Mouse (Mus musculus): Measurements from ENCODE around the gene Neb. TPM values are rescaled to one million over a fixed set of nuclear protein-coding genes. Genes with fewer than 3 reads are reported as not detected.

The Neb gene
- polyA plus RNA-seq, 1 experiment from 2014 or later, result 5.8 TPM

DNA sequence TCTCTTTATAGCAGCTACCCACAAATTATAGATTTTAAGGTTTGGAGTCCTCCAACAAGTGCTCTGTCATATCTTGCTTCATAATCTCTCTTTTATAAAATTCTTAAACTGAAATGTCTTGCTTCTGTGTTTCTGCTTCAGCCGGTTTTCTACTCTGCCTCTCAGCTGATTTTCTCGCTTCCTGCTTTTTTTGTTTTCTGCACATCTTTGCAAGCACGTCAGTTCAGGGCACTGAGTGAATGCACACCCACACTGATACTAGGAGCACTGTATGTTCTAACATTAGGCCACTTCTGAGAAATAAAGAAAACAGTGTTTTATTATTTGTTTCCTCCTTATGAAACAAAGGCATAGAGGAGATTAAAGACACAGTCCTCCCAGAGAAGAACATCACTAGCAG lies 73.7 kb downstream of the Neb start:
- Histone ChIP-seq H3K4me1 (replicated peaks; ENCODE audit: control insufficient read depth, insufficient read depth, low read length) (no peaks in the 10 kb centered on the region), H3K27me3 (ENCODE audit: control insufficient read depth, insufficient read depth, low read depth, low read length) (no peaks in the 10 kb centered on the region), H3K9ac (ENCODE audit: low read length) (no peak overlapping the region), H3K4me2 (ENCODE audit: low read depth, low read length) (no peak overlapping the region), H3K9me3 (ENCODE audit: control insufficient read depth, low read length) (no peaks in the 10 kb centered on the region), H3K27ac (ENCODE audit: low read length) (no peak overlapping the region), H3K4me3 (ENCODE audit: low read length) (no peak overlapping the region), H3K36me3 (ENCODE audit: control insufficient read depth, insufficient read depth, low read length) (no peaks in the 10 kb centered on the region)
- no peak for ATAC-seq (ENCODE audit: low read depth)
- 77% methylated on average over 3 of the region's 3 CpGs for WGBS

DNA sequence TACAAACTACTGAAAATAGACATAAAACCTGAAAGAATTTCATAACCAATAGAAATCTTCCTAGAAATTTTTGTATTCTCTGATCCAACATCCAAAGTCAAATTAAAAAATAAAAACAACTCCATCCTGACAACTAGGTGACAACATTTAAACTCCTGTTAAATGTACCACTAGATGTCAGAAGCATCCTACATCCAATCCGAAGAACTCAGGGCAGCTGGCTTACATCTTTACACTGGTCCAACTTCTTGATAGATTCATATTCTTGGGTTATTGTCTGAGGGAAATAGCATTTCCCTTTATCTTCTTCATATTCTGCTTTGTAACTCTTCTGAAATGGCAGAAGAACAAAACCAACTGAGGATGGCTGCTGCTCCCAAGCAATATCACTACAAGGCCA lies 74.9 kb downstream of the Neb start:
- no peaks in the 10 kb centered on the region for H3K27me3 ChIP-seq (ENCODE audit: control insufficient read depth, insufficient read depth, low read depth, low read length)
- H3K4me1 ChIP-seq (replicated peaks; ENCODE audit: control insufficient read depth, insufficient read depth, low read length), result no peaks in the 10 kb centered on the region
- H3K9ac ChIP-seq (ENCODE audit: low read length), result no peak overlapping the region
- H3K4me2 ChIP-seq (ENCODE audit: low read depth, low read length), result no peak overlapping the region
- H3K36me3 ChIP-seq (ENCODE audit: control insufficient read depth, insufficient read depth, low read length), result no peaks in the 10 kb centered on the region
- 73% methylated on average over 1 of the region's 1 CpGs for WGBS
- no peaks in the 10 kb centered on the region for H3K9me3 ChIP-seq (ENCODE audit: control insufficient read depth, low read length)
- ATAC-seq (ENCODE audit: low read depth), result no peak
- H3K27ac ChIP-seq (ENCODE audit: low read length), result no peak overlapping the region
- no peak overlapping the region for H3K4me3 ChIP-seq (ENCODE audit: low read length)

DNA sequence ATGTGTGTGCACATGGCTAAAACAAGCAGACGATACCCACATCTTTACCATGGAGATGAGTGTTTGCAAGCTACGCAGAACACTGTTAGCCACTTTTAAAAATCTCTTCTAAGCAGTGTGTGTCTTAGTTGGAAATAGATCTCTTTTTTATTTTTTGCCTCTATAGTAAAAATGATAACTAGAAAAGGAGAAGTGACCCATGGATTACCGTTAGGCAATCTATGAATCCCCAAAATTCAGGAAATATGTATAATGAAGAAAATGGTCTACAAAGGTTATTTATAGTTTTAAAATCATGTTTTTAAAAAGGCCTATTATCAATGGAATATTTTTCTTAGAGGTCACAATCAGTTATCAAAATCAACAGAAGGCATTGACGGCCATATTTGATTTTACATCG lies 80.3 kb downstream of the Neb start:
- Histone ChIP-seq H3K4me2 (ENCODE audit: low read depth, low read length) (no peak overlapping the region), H3K4me3 (ENCODE audit: low read length) (no peak overlapping the region), H3K4me1 (replicated peaks; ENCODE audit: control insufficient read depth, insufficient read depth, low read length) (no peaks in the 10 kb centered on the region), H3K9ac (ENCODE audit: low read length) (no peak overlapping the region), H3K9me3 (ENCODE audit: control insufficient read depth, low read length) (no peaks in the 10 kb centered on the region), H3K36me3 (ENCODE audit: control insufficient read depth, insufficient read depth, low read length) (no peaks in the 10 kb centered on the region), H3K27me3 (ENCODE audit: control insufficient read depth, insufficient read depth, low read depth, low read length) (no peaks in the 10 kb centered on the region), H3K27ac (ENCODE audit: low read length) (no peak overlapping the region)
- ATAC-seq (ENCODE audit: low read depth), result no peak
- 92% methylated on average over 5 of the region's 5 CpGs for WGBS

DNA sequence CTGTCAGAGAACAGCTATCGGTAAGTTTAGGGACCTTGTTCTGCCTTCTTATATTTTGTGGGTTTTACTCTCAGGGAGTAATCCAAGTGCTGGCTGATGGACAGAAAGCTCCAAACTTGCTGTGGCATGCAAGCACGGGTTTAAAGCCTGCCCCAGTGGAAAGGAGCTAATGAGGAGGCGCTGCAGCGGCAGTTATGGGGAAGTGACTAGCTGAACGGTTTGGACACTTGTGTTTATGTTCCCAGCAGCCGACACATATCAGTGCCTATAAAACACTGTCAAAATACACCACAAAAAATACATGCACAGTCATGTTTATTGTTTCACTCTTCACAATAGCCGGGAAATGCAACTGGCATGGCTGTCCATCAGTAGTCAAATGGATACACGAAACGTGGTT lies 81.5 kb downstream of the Neb start:
- WGBS, result 59% methylated on average over 9 of the region's 9 CpGs
- no peak overlapping the region for H3K4me3 ChIP-seq (ENCODE audit: low read length)
- no peaks in the 10 kb centered on the region for H3K4me1 ChIP-seq (replicated peaks; ENCODE audit: control insufficient read depth, insufficient read depth, low read length)
- no peaks in the 10 kb centered on the region for H3K9me3 ChIP-seq (ENCODE audit: control insufficient read depth, low read length)
- ATAC-seq (ENCODE audit: low read depth), result no peak
- H3K9ac ChIP-seq (ENCODE audit: low read length), result no peak overlapping the region
- H3K27ac ChIP-seq (ENCODE audit: low read length), result no peak overlapping the region
- no peaks in the 10 kb centered on the region for H3K27me3 ChIP-seq (ENCODE audit: control insufficient read depth, insufficient read depth, low read depth, low read length)
- no peaks in the 10 kb centered on the region for H3K36me3 ChIP-seq (ENCODE audit: control insufficient read depth, insufficient read depth, low read length)
- no peak overlapping the region for H3K4me2 ChIP-seq (ENCODE audit: low read depth, low read length)

DNA sequence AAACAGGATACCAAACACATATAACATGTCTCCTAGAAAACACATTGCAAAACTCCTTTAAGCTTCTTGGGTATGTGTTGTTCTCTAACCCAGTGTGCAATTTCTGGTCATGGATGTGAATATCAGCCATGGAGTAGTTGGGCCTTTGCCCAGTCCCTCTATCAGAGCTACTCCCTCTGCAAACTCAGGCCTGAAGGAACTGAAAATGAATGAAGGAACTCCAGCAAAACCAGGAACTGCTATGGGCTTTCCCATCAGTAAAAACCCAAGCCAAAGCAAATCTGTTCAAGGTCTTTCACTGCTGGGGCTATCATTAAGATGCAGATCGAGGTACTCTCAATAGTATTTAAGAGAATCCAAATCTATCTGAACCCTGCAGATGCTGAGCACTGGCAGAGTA lies 90.8 kb downstream of the Neb start:
- H3K36me3 ChIP-seq (ENCODE audit: control insufficient read depth, insufficient read depth, low read length), result no peaks in the 10 kb centered on the region
- no peak overlapping the region for H3K27ac ChIP-seq (ENCODE audit: low read length)
- no peak overlapping the region for H3K4me3 ChIP-seq (ENCODE audit: low read length)
- H3K4me1 ChIP-seq (replicated peaks; ENCODE audit: control insufficient read depth, insufficient read depth, low read length), result no peaks in the 10 kb centered on the region
- H3K27me3 ChIP-seq (ENCODE audit: control insufficient read depth, insufficient read depth, low read depth, low read length), result no peaks in the 10 kb centered on the region
- 76% methylated on average over 1 of the region's 1 CpGs for WGBS
- H3K9me3 ChIP-seq (ENCODE audit: control insufficient read depth, low read length), result no peaks in the 10 kb centered on the region
- no peak for ATAC-seq (ENCODE audit: low read depth)
- H3K4me2 ChIP-seq (ENCODE audit: low read depth, low read length), result no peak overlapping the region
- H3K9ac ChIP-seq (ENCODE audit: low read length), result no peak overlapping the region

DNA sequence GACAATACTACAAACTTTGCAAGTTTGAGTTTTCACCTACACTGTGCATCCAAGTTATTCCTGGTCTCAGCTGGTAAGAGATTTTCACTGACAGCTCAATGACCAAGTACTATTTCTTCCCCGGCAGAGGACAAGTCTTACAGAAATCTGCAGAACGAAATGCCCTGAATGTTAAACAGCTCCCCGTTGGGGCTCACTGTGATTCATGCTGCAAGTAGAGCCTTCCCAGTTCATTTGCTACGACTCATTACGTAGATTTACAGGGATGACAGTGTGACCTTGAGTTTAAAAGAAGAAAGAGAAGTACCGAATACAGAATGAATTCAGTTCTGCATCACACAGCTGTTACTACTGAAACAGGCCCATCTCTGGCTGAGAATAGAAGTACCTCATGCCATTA lies 91.9 kb downstream of the Neb start:
- Histone ChIP-seq H3K4me2 (ENCODE audit: low read depth, low read length) (no peak overlapping the region), H3K4me3 (ENCODE audit: low read length) (no peak overlapping the region), H3K36me3 (ENCODE audit: control insufficient read depth, insufficient read depth, low read length) (no peaks in the 10 kb centered on the region), H3K9me3 (ENCODE audit: control insufficient read depth, low read length) (no peaks in the 10 kb centered on the region), H3K9ac (ENCODE audit: low read length) (no peak overlapping the region), H3K27me3 (ENCODE audit: control insufficient read depth, insufficient read depth, low read depth, low read length) (no peaks in the 10 kb centered on the region), H3K27ac (ENCODE audit: low read length) (no peak overlapping the region), H3K4me1 (replicated peaks; ENCODE audit: control insufficient read depth, insufficient read depth, low read length) (no peaks in the 10 kb centered on the region)
- 76% methylated on average over 6 of the region's 6 CpGs for WGBS
- no peak for ATAC-seq (ENCODE audit: low read depth)

DNA sequence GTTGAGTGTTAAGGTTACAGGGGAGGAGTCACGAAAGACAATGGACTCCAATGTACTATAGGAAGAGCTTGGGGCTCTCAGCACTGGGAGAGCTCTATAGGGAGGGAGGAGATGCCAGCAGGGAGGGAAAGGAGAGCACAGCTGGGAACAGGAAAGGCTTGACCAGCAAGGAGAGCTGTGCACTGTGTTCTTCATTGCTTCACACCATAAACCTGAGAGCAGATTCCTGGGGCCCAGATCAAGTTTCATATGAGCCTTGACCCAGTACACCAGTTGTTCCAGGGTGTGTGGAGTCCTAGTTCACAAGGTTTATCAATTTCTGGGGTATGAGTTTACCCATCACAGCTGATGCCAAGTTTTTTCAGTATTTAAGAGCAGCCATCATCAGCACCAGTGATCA lies 106.1 kb downstream of the Neb start:
- ATAC-seq (ENCODE audit: low read depth), result no peak
- H3K27me3 ChIP-seq (ENCODE audit: control insufficient read depth, insufficient read depth, low read depth, low read length), result no peaks in the 10 kb centered on the region
- H3K9ac ChIP-seq (ENCODE audit: low read length), result no peak overlapping the region
- no peak overlapping the region for H3K27ac ChIP-seq (ENCODE audit: low read length)
- no peaks in the 10 kb centered on the region for H3K4me1 ChIP-seq (replicated peaks; ENCODE audit: control insufficient read depth, insufficient read depth, low read length)
- H3K36me3 ChIP-seq (ENCODE audit: control insufficient read depth, insufficient read depth, low read length), result no peaks in the 10 kb centered on the region
- no peak overlapping the region for H3K4me3 ChIP-seq (ENCODE audit: low read length)
- H3K4me2 ChIP-seq (ENCODE audit: low read depth, low read length), result no peak overlapping the region
- 48% methylated on average over 1 of the region's 1 CpGs for WGBS
- H3K9me3 ChIP-seq (ENCODE audit: control insufficient read depth, low read length), result no peaks in the 10 kb centered on the region

DNA sequence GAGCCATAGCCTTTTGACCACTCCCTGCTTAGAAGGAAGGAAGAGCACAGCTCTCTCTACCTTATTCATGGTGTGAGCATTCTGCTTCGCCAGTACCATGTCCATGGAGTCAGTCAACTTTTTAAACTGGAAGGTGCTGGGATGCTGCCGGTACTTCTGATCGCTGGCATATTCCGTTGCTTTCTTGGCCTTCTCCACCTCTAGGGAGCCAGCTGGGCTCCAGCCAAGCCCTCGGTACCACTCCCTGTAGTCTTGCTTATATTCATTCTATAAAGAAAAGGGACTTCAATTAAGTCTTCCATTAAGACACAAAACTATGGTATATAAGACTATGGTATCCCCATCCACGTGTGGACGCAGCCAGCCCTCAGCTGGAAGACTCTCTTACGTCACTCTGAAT lies 107.4 kb downstream of the Neb start:
- ATAC-seq (ENCODE audit: low read depth), result no peak
- Histone ChIP-seq H3K9me3 (ENCODE audit: control insufficient read depth, low read length) (no peaks in the 10 kb centered on the region), H3K4me1 (replicated peaks; ENCODE audit: control insufficient read depth, insufficient read depth, low read length) (no peaks in the 10 kb centered on the region), H3K4me2 (ENCODE audit: low read depth, low read length) (no peak overlapping the region), H3K4me3 (ENCODE audit: low read length) (no peak overlapping the region), H3K27me3 (ENCODE audit: control insufficient read depth, insufficient read depth, low read depth, low read length) (no peaks in the 10 kb centered on the region), H3K36me3 (ENCODE audit: control insufficient read depth, insufficient read depth, low read length) (no peaks in the 10 kb centered on the region), H3K27ac (ENCODE audit: low read length) (no peak overlapping the region), H3K9ac (ENCODE audit: low read length) (no peak overlapping the region)
- WGBS, result 91% methylated on average over 8 of the region's 8 CpGs

DNA sequence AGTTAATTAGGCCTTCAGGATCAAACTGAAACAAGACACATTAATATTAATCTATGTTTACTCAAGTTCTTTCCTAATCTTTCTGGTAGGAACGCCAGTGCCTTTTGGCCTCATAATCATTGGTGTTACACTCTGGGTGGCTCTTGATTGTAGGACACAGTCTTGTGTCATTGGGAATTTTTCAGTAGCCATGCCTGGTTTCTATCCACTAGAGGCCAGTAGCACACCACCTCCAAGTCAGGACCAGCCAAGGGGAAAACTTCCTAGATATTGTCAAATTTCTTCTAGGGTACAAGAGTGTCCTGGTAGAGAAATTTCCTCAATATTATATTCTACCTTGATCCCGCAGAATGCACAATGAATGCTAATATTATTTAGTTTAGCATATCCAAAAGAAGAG lies 116.1 kb downstream of the Neb start:
- Histone ChIP-seq H3K9me3 (ENCODE audit: control insufficient read depth, low read length) (no peaks in the 10 kb centered on the region), H3K27me3 (ENCODE audit: control insufficient read depth, insufficient read depth, low read depth, low read length) (no peaks in the 10 kb centered on the region), H3K36me3 (ENCODE audit: control insufficient read depth, insufficient read depth, low read length) (no peaks in the 10 kb centered on the region), H3K4me1 (replicated peaks; ENCODE audit: control insufficient read depth, insufficient read depth, low read length) (no peaks in the 10 kb centered on the region), H3K4me3 (ENCODE audit: low read length) (no peak overlapping the region), H3K4me2 (ENCODE audit: low read depth, low read length) (no peak overlapping the region), H3K9ac (ENCODE audit: low read length) (no peak overlapping the region), H3K27ac (ENCODE audit: low read length) (no peak overlapping the region)
- 17% methylated on average over 2 of the region's 2 CpGs for WGBS
- ATAC-seq (ENCODE audit: low read depth), result no peak

DNA sequence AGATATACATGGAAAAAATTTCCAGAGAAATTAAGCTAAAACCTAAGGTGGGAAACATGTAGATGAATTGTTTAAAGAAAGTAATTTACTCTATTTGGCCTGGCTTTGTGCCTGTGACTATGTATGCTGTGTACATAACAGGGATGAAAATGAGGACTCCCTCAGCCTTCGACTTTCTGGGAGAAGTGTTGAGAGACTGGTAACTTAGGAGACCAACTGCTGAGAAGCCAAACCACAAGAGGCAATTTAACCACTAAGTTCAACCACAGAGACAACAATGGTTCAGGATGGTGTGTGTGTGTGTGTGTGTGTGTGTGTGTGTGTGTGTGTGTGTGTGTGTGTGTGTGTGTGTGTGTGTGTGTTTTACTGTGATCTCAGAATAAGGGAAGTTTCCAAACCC lies 126.2 kb downstream of the Neb start:
- no peak overlapping the region for H3K9ac ChIP-seq (ENCODE audit: low read length)
- no peaks in the 10 kb centered on the region for H3K9me3 ChIP-seq (ENCODE audit: control insufficient read depth, low read length)
- H3K4me3 ChIP-seq (ENCODE audit: low read length), result no peak overlapping the region
- no peak overlapping the region for H3K27ac ChIP-seq (ENCODE audit: low read length)
- H3K4me2 ChIP-seq (ENCODE audit: low read depth, low read length), result no peak overlapping the region
- no peaks in the 10 kb centered on the region for H3K27me3 ChIP-seq (ENCODE audit: control insufficient read depth, insufficient read depth, low read depth, low read length)
- WGBS, result 32% methylated on average over 1 of the region's 1 CpGs
- H3K36me3 ChIP-seq (ENCODE audit: control insufficient read depth, insufficient read depth, low read length), result no peaks in the 10 kb centered on the region
- no peak for ATAC-seq (ENCODE audit: low read depth)
- H3K4me1 ChIP-seq (replicated peaks; ENCODE audit: control insufficient read depth, insufficient read depth, low read length), result no peaks in the 10 kb centered on the region

All from lung, embryonic 16.5 days (tissue).